Mouse (Mus musculus) limb, embryonic 15.5 days (tissue): ENCODE results near the gene Slc22a21. TPM values are rescaled to one million over a fixed set of nuclear protein-coding genes. Genes with fewer than 3 reads are reported as not detected.
"Not testable (repeated sequence)": the region's sequence is repeated elsewhere in the genome, so short reads cannot be mapped to it uniquely, and the experiment has no call there.

Source experiments
- ATAC-seq: fragments of 200-750 bp; cut with Nextera tagmentation; 2 replicates; pipeline ENCODE4 v1.8.0; 2017; ENCODE audit warnings: low read depth, moderate TSS enrichment; ENCODE audit not compliant: insufficient number of reproducible peaks, low FRiP score, low TSS enrichment
- H3K27ac ChIP-seq: fragments of 300-500 bp; sonication (generic); 2 replicates; pipeline ENCODE4 v1.5.1; 2015; ENCODE audit warnings: moderate library complexity, mild to moderate bottlenecking, inconsistent platforms
- H3K27me3 ChIP-seq: fragments of 300-500 bp; sonication (generic); 2 replicates; pipeline ENCODE4 v1.6.1; 2015; ENCODE audit warnings: inconsistent platforms
- H3K36me3 ChIP-seq: fragments of 300-500 bp; sonication (generic); 2 replicates; pipeline ENCODE4 v1.6.1; 2015; ENCODE audit warnings: inconsistent platforms
- H3K4me1 ChIP-seq: fragments of 300-500 bp; sonication (generic); 2 replicates; pipeline ENCODE4 v1.6.1; 2015; ENCODE audit warnings: inconsistent platforms
- H3K4me2 ChIP-seq: fragments of 300-500 bp; sonication (generic); 2 replicates; pipeline ENCODE4 v1.6.1; 2015; ENCODE audit warnings: mild to moderate bottlenecking, inconsistent platforms
- H3K4me3 ChIP-seq: fragments of 300-500 bp; sonication (generic); 2 replicates; pipeline ENCODE4 v1.5.1; 2015; ENCODE audit warnings: mild to moderate bottlenecking, inconsistent platforms
- H3K9ac ChIP-seq: fragments of 300-500 bp; sonication (generic); 2 replicates; pipeline ENCODE4 v1.6.1; 2015; ENCODE audit warnings: inconsistent platforms
- H3K9me3 ChIP-seq: fragments of 300-500 bp; sonication (generic); 2 replicates; pipeline ENCODE4 v1.6.1; 2016; ENCODE audit warnings: inconsistent platforms
- WGBS: fragments of 180-500 bp; shearing (Covaris S2); methylation state at CpG from one replicate; pipeline ENCODE4 v1.1.7; 2015; 5-methylcytosine and 5-hydroxymethylcytosine counted together
- polyA plus RNA-seq: library from polyadenylated mRNA; unstranded; fragments of >200 nt; fragmentation: Nextera tagmentation; extraction: Ambion mirVana; gene quantifications from 2 replicates; pipeline ENCODE4 v1.2.1, GENCODE M21; 2015

The Slc22a21 gene
- polyA plus RNA-seq, 1 experiment from 2014 or later: 4.3 TPM

- Histone ChIP-seq H3K27me3 (no peaks in the 10 kb centered on the region), H3K9me3 (no peaks in the 10 kb centered on the region), H3K4me3 (no peak overlapping the region), H3K36me3 (no peaks in the 10 kb centered on the region), H3K4me1 (no peaks in the 10 kb centered on the region), H3K9ac (no peak overlapping the region), H3K27ac (no peak overlapping the region), H3K4me2 (no peak overlapping the region)
- ATAC-seq: no peak
- 47% methylated on average over 1 of the region's 1 CpGs for WGBS
These were observed 9.1 kb upstream of the Slc22a21 start for GRCm38 (mm10) chr11:53989232-53989631.

DNA sequence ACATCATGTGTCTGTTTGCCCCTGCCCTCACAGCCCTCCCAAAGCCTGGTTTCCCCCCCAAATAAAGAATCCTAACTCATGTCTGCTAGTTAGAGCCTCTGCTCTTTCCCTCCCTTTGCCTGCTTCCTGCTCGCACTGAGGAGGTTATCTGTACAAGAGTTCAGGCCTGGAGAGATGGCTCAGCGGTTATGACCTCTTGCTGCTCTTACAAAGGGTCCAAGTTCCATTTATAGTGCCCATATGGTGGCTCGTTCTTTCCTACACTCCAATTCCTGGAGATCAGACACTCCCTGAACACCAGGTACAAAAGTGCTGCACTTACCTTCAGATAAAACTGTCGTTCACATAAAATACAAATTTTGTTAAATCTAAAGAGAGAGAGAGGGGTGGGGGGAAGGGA lies 7.9 kb upstream of the Slc22a21 start:
- no peaks in the 10 kb centered on the region for H3K9me3 ChIP-seq
- H3K4me2 ChIP-seq: no peak overlapping the region
- H3K9ac ChIP-seq: no peak overlapping the region
- H3K27ac ChIP-seq: no peak overlapping the region
- H3K27me3 ChIP-seq: no peaks in the 10 kb centered on the region
- H3K4me1 ChIP-seq: no peaks in the 10 kb centered on the region
- no peak for ATAC-seq
- no peak overlapping the region for H3K4me3 ChIP-seq
- no peaks in the 10 kb centered on the region for H3K36me3 ChIP-seq
- WGBS: 67% methylated on average over 4 of the region's 4 CpGs

- Histone ChIP-seq H3K36me3 (no peaks in the 10 kb centered on the region), H3K4me2 (no peak overlapping the region), H3K4me1 (peaks cover 10% of the 10 kb centered on the region), H3K9ac (no peak overlapping the region), H3K4me3 (no peak overlapping the region), H3K27ac (no peak overlapping the region), H3K9me3 (no peaks in the 10 kb centered on the region), H3K27me3 (no peaks in the 10 kb centered on the region)
- no peak for ATAC-seq
- WGBS: 87% methylated on average over 4 of the region's 4 CpGs
These were observed 1.3 kb upstream of the Slc22a21 start for GRCm38 (mm10) chr11:53981396-53981795.

- Histone ChIP-seq H3K4me1 (peaks cover 10% of the 10 kb centered on the region), H3K4me3 (peak overlapping the region; percentile 60), H3K27ac (0 out of 2 replicates have a peak overlapping the region, but pooled peaks have one; percentile 69), H3K9ac (peak overlapping the region; percentile 56), H3K4me2 (peak overlapping the region; percentile 90)
- ATAC-seq, H3K36me3 ChIP-seq, H3K27me3 ChIP-seq, H3K9me3 ChIP-seq: not testable (repeated sequence)
- under 1% methylated on average over 23 of the region's 23 CpGs for WGBS
These were observed 710 bp downstream of the Slc22a21 start for GRCm38 (mm10) chr11:53979456-53979787.

DNA sequence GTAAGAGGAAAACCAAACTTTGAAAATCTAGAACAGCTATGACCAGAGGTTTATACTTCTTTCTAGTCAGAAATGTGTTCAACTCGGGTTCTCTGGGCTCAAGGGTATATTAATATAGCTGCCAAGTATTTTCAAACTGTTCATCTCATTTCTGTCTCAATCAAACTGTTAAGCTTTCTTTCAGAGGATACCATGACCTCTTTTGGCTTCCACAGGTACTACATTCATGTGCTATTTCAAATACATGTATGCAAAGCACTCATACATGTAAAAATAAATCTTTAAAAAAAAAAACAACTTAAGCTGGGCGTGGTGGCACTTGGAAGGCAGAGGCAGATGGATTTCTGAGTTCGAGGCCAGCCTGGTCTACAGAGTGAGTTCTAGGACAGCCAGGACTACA lies 2.5 kb downstream of the Slc22a21 start:
- H3K9me3 ChIP-seq: no peaks in the 10 kb centered on the region
- H3K36me3 ChIP-seq: no peaks in the 10 kb centered on the region
- no peak overlapping the region for H3K27ac ChIP-seq
- H3K27me3 ChIP-seq: no peaks in the 10 kb centered on the region
- no peak for ATAC-seq
- H3K9ac ChIP-seq: no peak overlapping the region
- H3K4me1 ChIP-seq: peaks cover 10% of the 10 kb centered on the region
- WGBS: 67% methylated on average over 3 of the region's 3 CpGs
- no peak overlapping the region for H3K4me3 ChIP-seq
- H3K4me2 ChIP-seq: no peak overlapping the region

DNA sequence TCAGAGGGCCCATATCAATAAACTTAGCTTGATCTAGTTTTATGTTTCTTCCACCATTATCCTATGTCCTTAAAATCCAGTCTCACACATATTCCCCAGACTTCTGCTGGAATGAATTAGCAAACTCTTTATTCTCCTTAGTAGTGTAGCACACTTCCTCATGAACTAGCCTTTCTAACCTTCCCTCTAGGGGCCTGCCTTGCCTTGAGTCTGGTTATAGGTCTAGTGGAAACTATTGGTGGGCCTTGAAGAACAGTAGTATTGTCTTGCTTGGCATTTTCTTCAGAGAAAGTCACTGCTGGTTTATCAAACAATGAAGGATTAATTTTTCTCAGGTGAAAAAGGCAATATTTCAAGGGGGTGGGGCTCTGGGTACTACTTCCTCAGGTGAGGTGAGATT lies 4.6 kb downstream of the Slc22a21 start:
- H3K4me1 ChIP-seq: peaks cover 10% of the 10 kb centered on the region
- no peaks in the 10 kb centered on the region for H3K27me3 ChIP-seq
- no peaks in the 10 kb centered on the region for H3K36me3 ChIP-seq
- no peaks in the 10 kb centered on the region for H3K9me3 ChIP-seq
- H3K4me2 ChIP-seq: no peak overlapping the region
- no peak for ATAC-seq
- no peak overlapping the region for H3K27ac ChIP-seq
- H3K4me3 ChIP-seq: no peak overlapping the region
- H3K9ac ChIP-seq: no peak overlapping the region

DNA sequence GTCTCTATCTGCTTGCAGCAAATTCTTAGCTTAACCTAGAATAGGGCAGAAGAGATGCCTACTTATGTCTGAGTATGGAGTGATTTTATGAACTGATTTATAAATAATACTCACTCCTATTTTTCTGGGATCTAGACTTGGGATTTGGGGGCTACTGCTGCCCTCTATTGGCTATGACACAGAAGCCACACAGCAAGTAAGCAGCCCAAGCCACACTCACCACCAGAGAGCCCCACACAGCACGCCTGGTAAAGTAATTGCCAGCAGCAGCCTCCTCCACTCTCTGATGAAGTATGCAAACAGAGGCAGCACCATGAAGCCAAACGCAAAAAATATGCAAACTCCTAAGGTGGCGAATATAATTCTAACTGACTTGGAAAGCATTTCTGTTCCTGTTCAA lies 21.1 kb downstream of the Slc22a21 start:
- Histone ChIP-seq H3K27ac (no peak overlapping the region), H3K36me3 (no peaks in the 10 kb centered on the region), H3K4me3 (no peak overlapping the region), H3K27me3 (no peaks in the 10 kb centered on the region), H3K4me2 (no peak overlapping the region), H3K9me3 (no peaks in the 10 kb centered on the region), H3K4me1 (no peaks in the 10 kb centered on the region), H3K9ac (no peak overlapping the region)
- no peak for ATAC-seq
- WGBS: 36% methylated on average over 3 of the region's 3 CpGs

DNA sequence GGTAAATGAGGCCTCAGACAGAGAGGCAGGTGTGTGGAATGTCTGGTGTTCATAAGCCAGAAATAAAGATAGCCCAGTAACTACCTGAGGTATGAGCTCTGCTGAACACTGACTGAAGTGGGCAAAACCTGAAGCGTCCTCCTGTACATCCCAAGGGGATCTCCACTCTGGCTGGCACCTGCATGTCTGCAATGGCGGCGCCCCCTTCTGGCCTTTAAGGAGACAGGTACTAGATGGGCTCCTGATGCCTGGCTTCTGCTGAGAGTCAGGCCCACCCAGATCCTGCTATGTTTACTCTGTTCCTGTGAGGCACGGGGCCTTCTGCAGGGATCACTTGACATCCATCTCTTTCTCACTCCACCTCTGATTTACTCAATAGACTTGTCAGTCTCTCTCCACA lies 22.0 kb downstream of the Slc22a21 start:
- H3K4me3 ChIP-seq, H3K27me3 ChIP-seq, H3K4me2 ChIP-seq, H3K27ac ChIP-seq, H3K4me1 ChIP-seq, H3K9ac ChIP-seq, H3K36me3 ChIP-seq, ATAC-seq, H3K9me3 ChIP-seq: not testable (repeated sequence)
- WGBS: 36% methylated on average over 4 of the region's 4 CpGs

GRCm38 (mm10) chr11:53956636-53957035 lies 23.5 kb downstream of the Slc22a21 start:
- no peaks in the 10 kb centered on the region for H3K27me3 ChIP-seq
- no peak overlapping the region for H3K27ac ChIP-seq
- H3K36me3 ChIP-seq: no peaks in the 10 kb centered on the region
- ATAC-seq: no peak
- whole genome bisulfite sequencing: 83% methylated on average over 1 of the region's 1 CpGs
- H3K4me1 ChIP-seq: no peaks in the 10 kb centered on the region
- H3K4me3 ChIP-seq: no peak overlapping the region
- no peak overlapping the region for H3K9ac ChIP-seq
- H3K4me2 ChIP-seq: no peak overlapping the region
- H3K9me3 ChIP-seq: no peaks in the 10 kb centered on the region

GRCm38 (mm10) chr11:53954653-53955052 lies 25.5 kb downstream of the Slc22a21 start:
- H3K9me3 ChIP-seq: no peaks in the 10 kb centered on the region
- no peak overlapping the region for H3K9ac ChIP-seq
- H3K4me2 ChIP-seq: no peak overlapping the region
- no peak overlapping the region for H3K27ac ChIP-seq
- WGBS: 90% methylated on average over 3 of the region's 3 CpGs
- H3K4me1 ChIP-seq: no peaks in the 10 kb centered on the region
- no peak overlapping the region for H3K4me3 ChIP-seq
- 0 out of 2 replicates have a peak, but pooled peaks cover 3% of the 10 kb centered on the region for H3K36me3 ChIP-seq
- no peaks in the 10 kb centered on the region for H3K27me3 ChIP-seq
- no peak for ATAC-seq

DNA sequence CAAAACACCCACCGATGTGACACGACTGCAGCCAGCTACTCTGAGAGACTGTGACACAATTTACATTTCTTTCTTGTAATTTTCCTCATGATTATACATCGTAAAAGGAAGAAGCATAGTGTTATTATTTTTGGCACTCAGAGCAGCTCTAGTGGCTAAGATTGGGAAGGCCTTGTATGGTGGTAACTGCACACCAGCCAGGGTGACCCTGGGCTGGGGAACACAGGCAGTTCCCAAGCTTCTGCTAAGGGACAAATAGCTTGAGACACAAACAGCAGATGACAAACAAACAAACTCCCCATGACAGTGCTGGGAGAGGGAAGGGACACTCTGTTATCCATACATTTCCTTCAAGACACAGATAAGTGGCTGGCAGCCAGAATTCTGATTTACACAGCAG lies 30.0 kb downstream of the Slc22a21 start:
- WGBS: 70% methylated on average over 2 of the region's 3 CpGs
- ATAC-seq, H3K4me3 ChIP-seq: not testable (repeated sequence)

GRCm38 (mm10) chr11:53931944-53932318 lies 48.2 kb downstream of the Slc22a21 start:
- not testable (repeated sequence) for H3K27ac ChIP-seq, H3K4me2 ChIP-seq, H3K36me3 ChIP-seq, H3K9ac ChIP-seq, H3K9me3 ChIP-seq, H3K27me3 ChIP-seq, H3K4me3 ChIP-seq, ATAC-seq, H3K4me1 ChIP-seq
- WGBS: 71% methylated on average over 4 of the region's 4 CpGs

More for the DNA sequence above, 30.0 kb downstream of the Slc22a21 start:
- H3K4me2 ChIP-seq, H3K4me1 ChIP-seq, H3K9me3 ChIP-seq, H3K27ac ChIP-seq, H3K36me3 ChIP-seq, H3K27me3 ChIP-seq, H3K9ac ChIP-seq: not testable (repeated sequence)

DNA sequence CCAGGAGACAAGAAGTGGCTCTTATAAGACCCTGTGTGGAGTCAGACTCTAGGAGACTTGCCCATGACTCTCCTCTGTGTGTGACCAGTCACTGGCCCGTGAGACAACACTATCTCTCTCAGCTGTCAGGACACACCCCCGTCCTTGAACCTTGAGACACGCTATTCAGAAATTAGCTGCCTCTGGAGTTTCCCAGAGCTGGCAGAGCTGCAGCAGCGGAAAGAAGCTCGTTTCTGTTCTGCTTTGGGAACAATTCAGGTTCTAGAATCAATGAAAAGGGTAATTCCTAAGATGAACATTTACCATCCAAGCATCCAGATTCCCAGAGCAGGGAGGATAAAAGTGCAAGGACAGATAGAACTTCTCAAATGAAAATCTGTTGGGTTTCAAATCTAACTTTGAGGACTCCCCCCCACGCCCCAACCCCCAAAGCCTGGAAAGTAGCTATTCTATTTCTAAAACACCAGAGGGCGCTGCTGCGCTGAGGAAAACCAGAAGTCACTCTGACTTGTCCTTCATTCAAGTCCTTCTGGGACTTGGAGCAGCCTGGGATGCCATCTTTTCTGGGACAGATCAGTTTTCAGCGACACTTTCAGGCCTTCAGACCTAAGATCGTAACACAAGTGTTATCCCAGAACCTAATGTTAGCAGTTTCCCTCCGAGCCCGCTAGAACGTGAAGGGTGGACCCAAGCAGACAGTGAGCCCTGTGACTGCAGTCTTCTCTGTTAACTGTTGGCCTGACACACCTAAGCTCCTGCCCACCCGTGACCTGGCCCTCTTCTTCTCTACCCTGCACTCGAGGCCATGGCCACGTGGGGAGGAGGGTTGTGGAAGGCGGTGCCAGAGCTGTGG lies 48.8 kb downstream of the Slc22a21 start:
- H3K9me3 ChIP-seq: no peaks in the 10 kb centered on the region
- 31% methylated on average over 17 of the region's 17 CpGs for WGBS
- ATAC-seq: no peak

More for the DNA sequence above, 48.8 kb downstream of the Slc22a21 start:
- no peak overlapping the region for H3K4me2 ChIP-seq
- no peak overlapping the region for H3K27ac ChIP-seq
- no peak overlapping the region for H3K4me3 ChIP-seq
- peaks cover 2% of the 10 kb centered on the region; the same call in 1 of the 2 replicates for H3K4me1 ChIP-seq
- no peak overlapping the region for H3K9ac ChIP-seq
- no peaks in the 10 kb centered on the region for H3K27me3 ChIP-seq
- no peaks in the 10 kb centered on the region for H3K36me3 ChIP-seq
